Mouse (Mus musculus): ENCODE measurements around the gene Rab11fip4.
A peak's percentile ranks its signal among the peaks of the same experiment; 100 is the strongest.

Rab11fip4 gene

DNA sequence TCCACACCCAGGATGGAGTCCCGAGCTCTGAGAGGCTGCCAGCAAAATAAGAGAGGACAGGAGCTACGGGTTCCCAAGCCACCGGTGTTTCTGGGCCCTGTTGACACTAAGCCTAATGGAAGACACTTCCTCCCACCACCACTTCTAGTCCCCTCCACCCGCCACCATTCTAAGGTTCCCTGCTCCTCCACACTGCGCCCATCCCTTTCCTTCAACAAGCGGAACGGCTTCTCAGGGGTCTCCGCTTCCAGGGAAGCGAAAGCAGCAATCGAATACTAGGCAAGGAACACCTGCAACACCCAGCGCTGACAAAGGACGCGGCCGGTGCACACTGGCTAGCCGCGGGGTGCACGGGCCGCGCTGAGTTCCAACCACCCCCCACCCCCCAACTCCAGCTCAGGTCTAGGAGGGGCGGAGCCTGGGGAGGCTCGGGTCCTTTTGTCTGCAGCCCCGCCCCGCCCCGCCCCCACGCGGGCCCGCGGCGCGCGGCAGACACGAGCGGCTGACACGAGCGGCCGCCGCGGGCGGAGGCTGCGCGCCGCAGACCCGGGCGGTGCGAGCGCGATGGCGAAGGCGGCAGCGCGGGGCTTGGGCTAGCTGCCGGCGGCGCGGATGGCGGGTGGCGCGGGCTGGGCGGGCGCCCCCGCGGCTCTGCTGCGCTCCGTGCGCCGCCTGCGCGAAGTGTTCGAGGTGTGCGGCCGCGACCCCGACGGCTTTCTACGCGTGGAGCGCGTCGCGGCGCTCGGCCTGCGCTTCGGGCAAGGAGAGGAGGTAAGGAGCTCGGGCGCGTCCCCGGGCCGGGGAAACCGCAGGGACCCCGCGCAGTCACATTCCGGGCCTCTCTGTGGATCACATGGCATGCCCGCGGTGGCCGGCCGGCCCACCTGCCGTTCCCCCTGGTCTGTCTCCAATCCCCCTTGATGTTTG, at the start of gene Rab11fip4:
Gene Rab11fip4, plus strand, starts transcription at position 549 of the 927 bp plus-strand sequence.
- DNase-seq (ENCODE audit: low spot score in 2 of 2) = peak in 1 of 2 experiments; percentile 37

DNA sequence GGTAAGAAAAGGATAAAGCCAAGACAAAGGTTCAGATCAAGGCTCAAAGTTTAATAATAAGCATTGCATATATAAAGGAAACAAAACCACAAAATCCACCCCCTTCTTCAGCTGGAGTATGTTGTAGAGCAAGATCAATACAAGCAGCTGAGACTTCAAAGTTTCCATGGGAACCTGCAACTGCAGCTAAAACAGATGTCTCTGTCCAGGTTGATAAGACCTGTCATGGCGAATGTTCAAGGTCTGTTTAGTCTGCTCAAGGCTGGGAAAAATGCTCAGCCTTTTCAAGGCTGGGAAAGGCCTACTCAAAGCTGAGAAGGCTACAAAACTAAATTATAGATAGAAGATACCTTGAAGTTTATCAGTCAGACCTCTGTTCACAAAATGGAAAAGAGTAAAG, 38.4 kb upstream of the Rab11fip4 start:
- DNase-seq (ENCODE audit: low spot score in 2 of 2) = no peak

DNA sequence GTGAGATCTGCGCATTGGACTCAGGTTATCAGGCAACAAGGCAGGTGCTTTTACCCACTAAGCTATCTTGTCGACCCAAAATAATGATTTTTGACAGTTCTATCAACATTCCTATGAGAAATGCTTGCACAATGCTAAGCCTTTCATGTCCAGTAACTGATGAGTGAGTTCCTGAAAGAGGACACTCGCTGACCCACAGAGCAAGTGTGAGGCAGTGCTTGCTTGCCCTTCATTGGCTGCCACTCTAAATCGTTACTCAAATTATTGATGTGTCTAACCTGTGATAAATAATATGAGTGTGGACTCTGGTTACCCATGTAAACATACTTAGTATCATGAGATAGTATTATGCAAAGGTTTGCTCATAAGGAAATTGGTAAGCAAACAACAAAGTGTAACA, 30.5 kb upstream of the Rab11fip4 start:
- no peak for DNase-seq (ENCODE audit: low spot score in 2 of 2)

DNA sequence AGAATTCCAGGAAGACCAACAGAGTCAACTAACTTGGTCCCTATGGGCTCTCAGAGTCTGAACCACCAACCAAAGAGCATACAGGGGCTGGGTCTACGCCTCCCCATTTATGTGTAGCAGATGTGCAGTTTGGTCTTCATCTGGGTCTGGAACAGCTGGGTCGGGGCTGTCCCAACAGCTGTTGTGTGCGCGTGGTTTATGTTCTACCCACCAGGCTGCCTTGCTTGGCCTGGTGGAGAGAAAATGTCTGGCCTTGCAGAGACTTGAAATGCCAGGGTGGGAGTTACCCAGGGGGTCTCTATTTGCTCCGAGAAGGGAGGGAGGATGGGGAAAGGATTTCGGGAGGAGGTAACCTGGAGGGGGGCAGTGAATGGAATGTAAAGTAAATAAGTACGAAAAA, 27.5 kb upstream of the Rab11fip4 start:
- DNase-seq (ENCODE audit: low spot score in 2 of 2) = no peak

DNA sequence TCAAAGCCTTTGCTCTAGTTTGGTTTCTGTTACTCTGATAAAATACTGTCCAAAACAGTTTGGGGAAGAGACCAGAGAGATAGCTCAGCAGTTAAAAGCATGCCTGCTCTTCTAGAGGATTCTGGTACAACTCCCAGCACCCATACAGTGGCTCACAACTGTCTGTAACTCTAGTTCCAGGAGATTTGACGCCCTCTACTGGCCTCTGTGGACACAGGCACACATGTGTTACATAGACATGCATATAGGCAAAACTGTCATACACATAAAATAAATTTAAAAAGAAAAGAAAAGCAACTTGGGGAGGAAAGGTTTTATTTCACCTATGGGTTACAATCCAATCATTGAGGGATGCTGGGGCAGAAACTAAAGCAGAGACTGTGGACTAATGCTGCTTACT, 24.1 kb upstream of the Rab11fip4 start:
- no peak for DNase-seq (ENCODE audit: low spot score in 2 of 2)

DNA sequence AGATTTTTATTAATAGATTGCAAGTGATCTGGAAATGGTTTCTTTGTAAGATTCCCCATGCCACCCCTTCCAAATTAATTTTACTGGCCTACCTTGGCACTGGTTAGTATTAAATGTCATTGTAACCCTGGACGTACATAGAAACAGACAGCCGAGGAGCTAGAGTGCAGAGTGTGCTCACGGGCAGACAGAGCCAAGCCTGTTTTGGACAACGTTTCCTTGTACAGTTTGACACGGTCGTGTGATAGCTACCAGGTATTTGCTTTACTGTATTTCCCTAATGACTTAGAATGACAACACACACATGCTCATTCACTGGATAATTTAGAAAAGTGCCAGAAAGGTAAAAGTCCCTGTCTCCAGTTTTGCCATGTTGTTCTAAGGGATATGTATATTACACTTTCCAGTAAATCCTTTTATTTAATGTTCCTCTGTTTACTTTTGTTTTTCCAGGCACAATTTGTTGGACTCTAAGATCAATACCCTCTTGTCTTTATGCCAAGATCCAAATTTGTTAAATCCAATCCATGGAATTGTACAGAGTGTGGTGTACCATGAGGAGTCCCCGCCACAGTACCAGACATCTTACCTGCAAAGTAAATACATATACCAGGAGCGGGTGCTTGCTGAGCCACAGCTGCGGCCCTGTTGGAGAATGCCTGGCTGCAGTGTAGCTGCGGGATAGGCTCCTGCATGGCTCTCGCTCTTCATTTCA, 22.7 kb upstream of the Rab11fip4 start:
- DNase-seq (ENCODE audit: low spot score in 2 of 2) = no peak

DNA sequence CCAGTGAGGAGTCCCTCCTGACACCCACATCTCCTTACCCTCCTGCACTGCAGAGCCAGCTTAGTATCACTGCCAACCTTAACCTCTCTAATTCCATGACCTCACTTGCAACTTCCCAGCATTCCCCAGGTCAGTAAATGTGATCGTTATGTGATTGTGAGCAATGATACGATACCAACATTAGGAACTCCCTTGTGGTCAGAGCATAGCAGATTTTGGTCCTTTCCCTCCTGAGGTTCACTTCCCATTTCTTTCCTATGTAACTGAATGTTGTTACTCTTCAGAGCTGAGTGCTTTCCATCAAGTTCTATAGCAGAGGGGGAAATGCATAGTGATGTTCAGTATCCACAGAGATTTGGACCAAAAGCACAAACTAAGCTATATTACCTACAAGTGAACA, 20.7 kb upstream of the Rab11fip4 start:
- DNase-seq (ENCODE audit: low spot score in 2 of 2) = no peak

DNA sequence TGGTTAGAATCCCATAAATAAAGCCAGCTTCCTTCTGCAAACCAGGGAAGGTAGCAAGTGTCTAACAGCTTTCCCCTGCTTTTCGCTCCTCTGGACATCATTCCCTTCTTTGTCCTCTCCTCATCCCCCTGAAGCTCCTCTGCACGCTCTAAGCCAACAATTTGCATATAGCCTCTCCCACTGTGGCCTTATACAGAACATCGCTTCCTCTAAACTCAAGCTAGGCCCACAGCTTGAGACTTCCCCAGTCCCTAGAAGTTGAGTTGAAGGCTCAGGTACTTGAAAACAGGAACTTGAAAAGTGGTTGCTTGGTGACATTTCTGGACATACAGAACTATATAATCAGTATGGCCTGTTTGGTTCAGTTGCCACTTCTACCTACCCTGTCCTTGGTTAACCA, 17.2 kb upstream of the Rab11fip4 start:
- no peak for DNase-seq (ENCODE audit: low spot score in 2 of 2)

DNA sequence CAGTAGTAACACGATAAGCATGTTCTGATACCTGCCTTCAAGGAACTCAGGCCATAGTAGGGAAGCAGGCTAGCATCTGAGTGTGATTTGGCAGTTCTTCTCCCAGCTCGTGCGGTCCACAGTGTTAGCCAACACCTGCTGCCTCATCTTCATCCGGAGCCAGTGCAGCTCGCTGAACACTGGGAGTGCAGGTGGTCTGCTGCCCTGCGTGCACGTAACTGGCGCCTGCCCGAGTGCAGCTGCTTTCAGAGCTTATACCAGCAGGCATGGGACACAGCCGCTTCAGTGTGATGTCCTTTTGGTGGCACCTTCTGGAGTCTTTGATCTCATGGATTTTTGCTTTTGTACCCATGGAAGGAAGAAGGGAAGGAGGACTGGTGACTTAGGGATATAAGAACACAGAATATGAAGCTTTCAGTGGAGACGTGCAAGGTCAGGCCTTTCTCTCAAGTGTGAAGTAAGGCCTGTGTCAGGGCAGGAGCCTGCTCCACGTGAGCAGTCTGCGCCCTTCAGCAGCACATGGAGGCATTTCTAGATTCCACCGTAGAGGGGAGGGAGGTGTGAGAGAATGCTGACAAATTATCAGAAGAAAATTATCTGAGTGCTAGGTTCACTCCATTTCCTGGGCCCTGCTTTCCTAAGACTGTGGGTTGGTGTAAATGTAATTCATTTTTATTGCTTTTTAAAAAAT, 15.5 kb upstream of the Rab11fip4 start:
- DNase-seq (ENCODE audit: low spot score in 2 of 2) = no peak

DNA sequence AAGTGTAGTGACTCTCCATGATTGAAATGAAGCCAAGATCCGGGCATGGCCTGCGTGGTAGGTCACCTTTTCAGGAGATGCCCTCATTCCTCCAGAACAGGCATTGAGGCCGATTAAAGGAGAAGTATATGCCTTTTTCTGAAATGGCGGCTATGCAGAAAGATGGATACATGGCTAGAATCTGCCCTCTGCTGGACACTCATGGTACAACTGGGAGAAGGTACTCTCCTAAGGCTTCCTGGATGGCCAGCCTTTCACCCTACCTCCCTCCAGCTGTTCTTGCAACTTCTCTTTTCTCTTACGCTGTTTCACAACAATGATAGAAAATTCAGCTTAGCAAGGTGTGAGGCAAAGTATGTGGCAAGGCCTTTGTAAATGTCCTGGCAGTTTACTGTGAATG, 13.3 kb upstream of the Rab11fip4 start:
- DNase-seq (ENCODE audit: low spot score in 2 of 2) = peak; percentile 78 to 83

DNA sequence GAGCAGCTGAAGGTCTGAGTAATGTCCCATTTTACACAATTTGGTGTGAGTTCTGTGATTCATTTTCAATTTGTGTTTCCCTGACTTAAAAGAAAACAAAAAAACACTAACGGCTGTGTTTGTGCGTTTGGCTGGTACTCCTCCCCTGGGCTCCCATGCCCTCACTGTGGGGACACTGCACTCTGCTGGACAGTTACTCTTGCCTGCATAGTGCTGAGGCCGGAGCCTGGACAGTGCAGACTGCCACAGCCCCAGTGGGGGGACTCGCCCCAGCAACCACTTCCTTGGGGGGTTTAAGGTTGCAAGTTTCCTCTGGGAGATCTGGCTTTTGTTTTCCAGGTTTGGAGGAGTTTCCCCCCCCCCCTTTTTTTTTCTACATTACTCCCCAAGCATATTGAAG, 10.4 kb upstream of the Rab11fip4 start:
- DNase-seq (ENCODE audit: low spot score in 2 of 2) = no peak

DNA sequence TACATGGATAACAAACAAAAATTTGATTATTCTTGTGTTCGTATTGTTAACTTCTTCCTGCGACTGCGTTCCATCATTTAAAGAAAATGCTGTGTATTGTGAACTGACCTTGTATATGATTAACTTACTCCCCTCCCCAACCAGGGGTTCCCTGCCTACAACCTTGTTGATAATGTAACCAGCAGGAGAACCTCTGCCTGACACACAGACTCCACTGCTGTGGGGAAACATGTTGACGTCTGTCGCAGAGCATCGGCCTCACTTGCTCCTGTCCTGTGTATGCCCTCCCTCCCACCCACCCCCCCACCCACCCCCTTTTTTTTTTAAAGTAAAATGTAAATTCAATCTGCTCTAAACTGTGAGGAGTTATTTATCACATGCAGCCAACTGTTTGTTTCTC, 9.8 kb upstream of the Rab11fip4 start:
- no peak for DNase-seq (ENCODE audit: low spot score in 2 of 2)

DNA sequence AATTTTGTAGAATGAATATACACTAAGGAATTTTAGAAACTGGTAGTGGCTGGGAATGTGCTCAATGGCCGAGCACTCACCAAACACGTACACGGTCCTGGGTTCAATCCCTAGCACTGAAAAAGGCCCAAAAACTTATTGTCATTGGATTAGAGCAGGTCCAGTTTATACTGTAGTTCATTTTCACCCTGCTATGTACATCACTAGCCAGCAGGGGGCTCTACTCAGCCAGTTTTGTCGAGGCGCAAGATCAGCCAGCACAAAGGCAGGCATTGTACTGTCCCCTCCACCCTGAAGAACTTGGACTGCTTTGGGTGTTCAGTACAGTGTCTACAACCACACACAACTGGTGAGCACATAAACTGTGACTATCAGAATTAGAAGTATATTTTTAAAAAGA, 6.8 kb upstream of the Rab11fip4 start:
- DNase-seq (ENCODE audit: low spot score in 2 of 2) = peak in 1 of 2 experiments; percentile 66

DNA sequence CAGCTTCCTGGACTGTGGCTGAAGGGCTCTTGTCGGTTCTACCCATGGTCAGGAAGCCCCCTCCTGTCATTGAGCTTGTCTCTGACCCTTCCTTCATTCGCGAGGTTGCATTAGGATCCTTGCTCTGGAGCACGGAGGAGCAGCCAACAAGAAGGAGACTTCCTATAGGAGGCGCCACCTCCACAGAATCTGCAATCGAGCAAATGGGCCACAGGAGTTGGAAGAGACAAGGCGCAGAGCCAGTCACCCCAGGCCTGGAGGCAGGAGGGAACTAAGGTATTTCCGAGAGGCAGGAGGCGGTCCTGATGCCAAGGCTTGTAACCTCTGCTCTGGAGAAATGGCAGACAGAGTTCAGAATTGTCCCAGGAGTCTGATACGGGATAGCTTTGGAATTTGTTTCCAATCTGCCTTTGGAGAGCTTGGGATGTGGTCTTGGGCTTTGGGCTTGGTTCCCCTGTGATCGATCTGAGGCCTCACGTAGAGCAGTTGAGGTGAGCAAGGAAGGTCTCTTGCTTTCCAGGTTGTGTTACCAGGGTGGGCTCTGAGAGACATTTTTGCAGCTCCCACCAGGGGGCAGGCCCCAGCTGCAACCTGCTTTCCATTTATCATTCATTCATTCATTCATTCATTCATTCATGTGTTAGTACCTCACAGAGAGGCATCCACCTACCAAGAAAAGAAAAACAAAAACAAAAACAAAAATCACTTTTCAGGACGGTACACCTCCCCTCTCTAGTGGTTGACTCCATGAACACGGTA, 1.5 kb upstream of the Rab11fip4 start:
- no peak for DNase-seq (ENCODE audit: low spot score in 2 of 2)

DNA sequence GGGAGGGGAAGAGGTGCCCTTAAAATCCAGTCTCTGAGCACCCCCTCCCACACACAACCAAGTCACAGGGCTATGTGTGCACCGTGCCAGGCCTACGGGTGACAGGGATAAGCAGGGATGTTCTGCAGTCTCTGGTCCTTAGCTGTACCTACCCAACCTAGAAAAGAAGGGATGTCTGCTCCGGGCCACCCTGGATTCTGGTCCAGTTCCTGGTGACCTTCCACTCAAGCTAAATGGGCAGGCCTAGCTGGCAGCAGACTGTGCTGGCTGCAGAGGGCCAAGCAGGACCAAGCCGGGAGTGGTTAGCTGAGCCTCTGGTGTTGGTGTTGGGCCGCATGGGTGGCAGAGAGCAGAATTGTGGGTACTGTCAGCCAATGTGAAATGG, 571 bp downstream of the Rab11fip4 start:
- DNase-seq (ENCODE audit: low spot score in 2 of 2) = peak in 1 of 2 experiments; percentile 22

DNA sequence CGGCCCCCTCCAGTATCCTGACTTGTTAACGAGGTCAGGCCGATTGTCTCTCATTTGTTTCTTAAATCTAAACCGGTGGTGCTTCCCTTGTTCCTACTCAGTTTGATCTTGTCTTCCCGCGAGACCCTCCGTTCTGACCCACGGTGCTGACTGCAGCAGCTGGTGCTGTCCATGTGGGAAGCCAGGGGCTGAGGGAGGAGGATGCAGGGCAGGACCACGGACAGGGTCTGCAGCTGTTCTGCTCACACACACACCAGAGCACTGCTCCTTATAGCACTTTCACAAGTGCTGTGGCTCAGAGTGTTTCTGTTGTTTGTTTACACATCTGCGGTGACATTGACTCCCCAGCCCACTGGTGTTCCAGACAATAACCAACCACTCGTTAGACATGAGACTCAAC, 2.5 kb downstream of the Rab11fip4 start:
- DNase-seq (ENCODE audit: low spot score in 2 of 2) = no peak

DNA sequence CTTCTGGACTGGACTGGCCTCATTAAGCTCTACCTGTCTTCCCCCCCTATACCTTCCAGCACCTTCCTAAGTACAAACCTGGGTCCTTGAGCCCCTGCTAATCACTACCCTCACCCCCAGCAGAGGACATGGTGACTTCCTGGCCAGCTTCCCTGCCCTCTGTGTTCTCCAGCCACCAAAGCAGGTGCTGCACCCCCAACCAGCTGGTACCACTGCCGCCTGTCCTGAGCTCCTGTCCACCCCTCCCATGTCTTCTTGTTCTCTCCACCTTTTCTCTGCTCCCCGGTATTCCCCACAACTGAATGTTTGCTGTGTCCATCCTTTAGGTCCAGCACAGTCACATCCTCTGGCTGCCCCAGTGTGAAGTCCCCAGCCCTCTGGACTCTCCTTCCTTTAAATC, 19.4 kb downstream of the Rab11fip4 start:
- DNase-seq (ENCODE audit: low spot score in 2 of 2) = no peak

DNA sequence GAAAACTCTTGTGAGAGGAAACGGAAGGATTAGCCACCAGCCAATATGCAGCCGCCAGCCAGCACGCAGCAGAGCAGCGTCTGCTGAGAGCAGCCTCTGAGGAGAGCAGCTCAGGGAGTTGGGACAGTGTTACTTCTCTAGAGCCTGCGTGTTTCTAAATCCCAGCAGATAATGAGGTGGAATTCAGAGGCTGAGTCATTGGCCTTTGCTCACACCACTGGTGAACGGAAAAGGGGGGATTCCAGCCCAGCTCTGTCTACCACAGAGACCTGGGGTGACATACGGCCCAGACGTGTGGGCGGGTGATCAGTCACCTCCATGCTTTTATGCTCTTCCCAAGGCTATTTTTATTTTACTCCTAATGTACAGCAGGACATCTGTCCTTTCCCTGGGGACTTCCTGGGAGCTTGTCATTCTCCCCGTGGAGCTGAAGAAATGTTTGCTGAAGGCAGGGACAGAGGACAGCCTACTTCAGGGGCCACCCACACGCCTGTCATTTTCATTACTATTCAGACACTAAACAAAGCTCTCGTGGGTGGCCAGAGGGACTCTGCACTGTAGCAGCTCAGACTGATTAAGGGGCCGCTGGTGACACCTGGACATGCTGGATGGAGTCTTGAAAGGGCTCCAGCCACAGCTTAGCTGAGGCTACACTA, 20.1 kb downstream of the Rab11fip4 start:
- no peak for DNase-seq (ENCODE audit: low spot score in 2 of 2)

DNA sequence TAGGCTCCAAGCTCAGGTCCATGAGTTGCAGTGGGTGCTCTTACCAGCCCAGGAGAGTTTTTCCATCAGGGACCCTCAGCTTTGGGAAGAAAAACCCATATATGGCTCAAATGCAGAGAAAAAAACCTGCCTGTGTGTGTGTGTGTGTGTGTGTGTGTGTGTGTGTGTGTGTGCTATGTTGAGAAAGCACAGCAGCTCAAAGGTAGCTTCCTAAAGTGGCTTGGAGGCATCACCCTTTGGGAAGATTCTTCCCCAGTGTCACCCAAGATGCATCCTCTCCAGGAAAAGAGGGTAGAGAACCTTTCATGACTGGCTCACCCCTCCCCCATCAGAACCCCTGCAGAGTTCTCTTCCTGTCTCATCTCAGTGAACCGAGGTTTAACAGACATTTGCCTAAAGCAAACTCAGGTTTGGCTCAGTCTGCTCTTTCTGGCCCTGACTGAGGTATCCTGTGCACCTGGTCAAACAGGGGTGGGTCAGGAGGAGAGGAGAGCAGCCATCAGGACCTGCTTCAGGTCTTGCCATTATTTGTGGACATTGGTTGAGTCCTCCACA, 21.1 kb downstream of the Rab11fip4 start:
- DNase-seq (ENCODE audit: low spot score in 2 of 2) = no peak

DNA sequence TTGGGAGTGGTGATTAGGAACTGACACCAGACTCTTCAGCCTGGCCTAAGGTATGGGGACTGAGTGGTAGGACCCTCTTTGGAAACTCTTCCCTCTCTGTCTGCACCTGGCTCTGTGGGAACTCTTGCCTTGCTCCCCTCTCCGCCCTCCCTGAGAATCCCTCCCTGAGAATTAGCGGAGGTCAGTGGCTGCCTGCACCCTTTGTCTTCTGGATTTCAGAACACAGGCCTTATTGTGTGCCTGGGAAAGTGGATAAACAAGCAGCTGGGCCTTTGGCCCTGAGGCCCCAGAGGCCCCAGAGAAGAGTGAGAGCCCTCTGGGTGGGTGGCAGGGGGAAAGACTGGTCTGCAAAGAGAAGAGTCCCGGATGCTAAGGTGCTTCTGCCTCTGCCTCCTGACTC, 22.1 kb downstream of the Rab11fip4 start:
- DNase-seq (ENCODE audit: low spot score in 2 of 2) = no peak

DNA sequence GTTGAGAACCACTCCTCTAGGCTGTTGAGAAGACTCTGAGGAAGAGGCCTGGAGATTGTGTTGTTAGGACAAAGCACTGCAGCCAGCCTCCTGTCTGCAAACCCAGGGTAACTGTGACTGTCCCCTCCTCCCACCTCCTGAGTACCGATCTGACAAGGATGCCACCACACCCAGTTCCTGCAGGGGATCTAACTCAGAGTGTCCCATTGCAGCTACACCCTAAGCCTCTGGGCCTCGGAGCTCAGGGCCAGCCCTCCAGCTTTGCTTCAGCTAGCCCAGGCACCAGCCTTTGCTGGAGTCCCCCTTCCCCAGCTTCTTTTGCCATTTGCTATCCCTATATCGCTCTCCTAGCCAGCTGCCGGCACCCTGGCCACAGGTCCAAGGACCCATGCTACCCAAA, 22.7 kb downstream of the Rab11fip4 start:
- DNase-seq (ENCODE audit: low spot score in 2 of 2) = no peak
